Mouse (Mus musculus) heart, adult 2 months (tissue): ENCODE results near the gene Srf. TPM values are rescaled to one million over a fixed set of nuclear protein-coding genes. Genes with fewer than 3 reads are reported as not detected.

ENCODE experiments used
- DNase-seq, 2 experiments: peaks; one replicate each; pipeline ENCODE4 v3.0.0; 2021
- H3K27ac ChIP-seq: fragments of 200-600 bp; 2 replicates; pipeline ENCODE4 v1.8.1; 2022
- H3K27me3 ChIP-seq: fragments of 200-500 bp; 2 replicates; pipeline ENCODE4 v1.6.1; 2012; ENCODE audit warnings: mild to moderate bottlenecking, low read length, inconsistent platforms, mixed read lengths; ENCODE audit not compliant: control insufficient read depth, insufficient read depth
- H3K36me3 ChIP-seq: fragments of 200-500 bp; 2 replicates; pipeline ENCODE4 v1.6.1; 2012; ENCODE audit warnings: low read length, inconsistent platforms; ENCODE audit not compliant: control insufficient read depth, insufficient read depth
- H3K4me1 ChIP-seq: fragments of 200-500 bp; 2 replicates; pipeline ENCODE4 v1.6.1; 2011; ENCODE audit warnings: low read length; ENCODE audit not compliant: control insufficient read depth, insufficient read depth
- H3K4me3 ChIP-seq: fragments of 200-600 bp; 2 replicates; pipeline ENCODE4 v1.8.1; 2022
- H3K79me2 ChIP-seq: fragments of 200-500 bp; replicated peaks from 2 replicates; pipeline ENCODE4 v1.6.1; 2012; ENCODE audit warnings: mild to moderate bottlenecking, inconsistent platforms, low read length, moderate library complexity, mixed read lengths; ENCODE audit not compliant: control insufficient read depth, insufficient read depth
- H3K9ac ChIP-seq: fragments of 200-500 bp; 2 replicates; pipeline ENCODE4 v1.6.1; 2012; ENCODE audit warnings: low read depth, mild to moderate bottlenecking, control low read depth, inconsistent platforms, low read length, mixed read lengths
- CTCF ChIP-seq: fragments of 200-600 bp; IDR thresholded peaks from 2 replicates; pipeline ENCODE4 v1.8.1; 2022; ENCODE audit warnings: antibody characterized with exemption, mild to moderate bottlenecking, moderate library complexity
- EP300 ChIP-seq: fragments of 200-500 bp; IDR thresholded peaks from 2 replicates; pipeline ENCODE4 v1.6.1; 2011; ENCODE audit warnings: low read depth, low read length, control low read depth; ENCODE audit not compliant: insufficient read depth
- POLR2A ChIP-seq: fragments of 200-500 bp; IDR thresholded peaks from 2 replicates; pipeline ENCODE4 v1.6.1; 2011; ENCODE audit warnings: mild to moderate bottlenecking, low read depth, low read length, control low read depth; ENCODE audit not compliant: insufficient read depth
- WGBS: fragments of 180-500 bp; shearing (Covaris S2); methylation state at CpG from one replicate; pipeline ENCODE4 v1.1.7; 2018; 5-methylcytosine and 5-hydroxymethylcytosine counted together
- intact Hi-C: fragments of 180-260 bp; cut with DNase I; formaldehyde crosslinking; loops from one replicate; pipeline ENCODE4 v1.15.1; 2025
- microRNA-seq, 2 experiments: library from miRNA; unstranded; fragments of <30 nt; microRNA quantifications; one replicate each; pipeline ENCODE4 v1.2.0; 2021
- polyA plus RNA-seq: library from polyadenylated mRNA; depleted of rRNA; stranded (reverse); fragments of >200 nt; gene quantifications from 2 replicates; pipeline ENCODE4 v1.2.3, GENCODE M21; 2012; rRNA removed
- total RNA-seq, 2 experiments: library from RNA; stranded (reverse); gene quantifications; 2 replicates each; pipeline ENCODE4 v1.2.3; 2021

The Srf gene
- total and polyA plus RNA-seq, 3 experiments = 91.5 to 223 (median 106) TPM

DNA sequence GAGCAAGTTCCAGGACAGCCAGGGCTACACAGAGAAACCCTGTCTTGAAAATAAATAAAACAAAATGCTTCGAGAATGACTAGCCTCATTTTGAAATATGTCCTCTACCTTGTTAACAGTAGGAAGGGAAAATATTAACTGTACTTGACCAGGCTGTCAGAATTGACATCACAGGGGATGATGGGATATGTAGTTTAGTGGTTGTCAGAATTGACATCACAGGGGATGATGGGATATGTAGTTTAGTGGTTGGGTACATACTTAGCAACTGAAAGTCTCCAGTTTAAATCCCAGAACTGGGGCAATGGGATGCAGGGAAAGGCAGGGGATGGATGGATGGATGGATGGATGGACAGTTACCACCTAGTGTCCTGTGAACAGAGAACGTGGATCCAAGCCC lies 42.6 kb downstream of the Srf start:
- Histone ChIP-seq H3K4me1 (no peaks in the 10 kb centered on the region), H3K79me2 (no peaks in the 10 kb centered on the region), H3K4me3 (no peak overlapping the region), H3K27ac (no peak overlapping the region), H3K36me3 (no peaks in the 10 kb centered on the region), H3K27me3 (no peaks in the 10 kb centered on the region), H3K9ac (no peak overlapping the region)
- DNase-seq = no peak
- intact Hi-C loops = loop anchor here (5.0 kb wide), 1 partner anchor 141 kb away; no protein-coding TSS in a partner anchor
- no peak for TF ChIP-seq CTCF
- TF ChIP-seq EP300 = no peak
- TF ChIP-seq POLR2A = no peak
- 57% methylated on average over 2 of the region's 2 CpGs for WGBS

GRCm38 (mm10) chr17:46511059-46511710 lies 44.8 kb downstream of the Srf start:
- H3K27ac ChIP-seq = no peak overlapping the region
- intact Hi-C loops = loop anchor here (1.0 to 5.0 kb wide), 2 partner anchors 74 to 139 kb away; no protein-coding TSS in a partner anchor
- no peaks in the 10 kb centered on the region for H3K36me3 ChIP-seq
- no peak for DNase-seq
- no peak overlapping the region for H3K4me3 ChIP-seq
- H3K27me3 ChIP-seq = no peaks in the 10 kb centered on the region
- WGBS = 58% methylated on average over 11 of the region's 11 CpGs
- H3K79me2 ChIP-seq = no peaks in the 10 kb centered on the region
- no peak overlapping the region for H3K9ac ChIP-seq
- H3K4me1 ChIP-seq = no peaks in the 10 kb centered on the region
- no peak for TF ChIP-seq POLR2A
- peak; percentile 65 for TF ChIP-seq CTCF
- TF ChIP-seq EP300 = no peak

GRCm38 (mm10) chr17:46505617-46506016 lies 50.4 kb downstream of the Srf start:
- H3K9ac ChIP-seq = no peak overlapping the region
- WGBS = 76% methylated on average over 3 of the region's 3 CpGs
- TF ChIP-seq POLR2A = no peak
- no peak for TF ChIP-seq EP300
- TF ChIP-seq CTCF = no peak
- H3K4me3 ChIP-seq = no peak overlapping the region
- no peaks in the 10 kb centered on the region for H3K4me1 ChIP-seq
- no peaks in the 10 kb centered on the region for H3K36me3 ChIP-seq
- intact Hi-C loops = no loop called here
- H3K79me2 ChIP-seq = no peaks in the 10 kb centered on the region
- H3K27ac ChIP-seq = no peak overlapping the region
- DNase-seq = peak in 1 of 2 experiments; percentile 41
- H3K27me3 ChIP-seq = no peaks in the 10 kb centered on the region

- DNase-seq = no peak
- TF ChIP-seq EP300 (no peak), CTCF (no peak), POLR2A (no peak)
Observed at GRCm38 (mm10) chr17:46503847-46504638, 51.9 kb downstream of the Srf start.

GRCm38 (mm10) chr17:46502775-46503174 lies 53.2 kb downstream of the Srf start:
- intact Hi-C loops = no loop called here
- WGBS = 73% methylated on average over 2 of the region's 2 CpGs
- no peak for TF ChIP-seq EP300
- no peak for TF ChIP-seq CTCF
- no peak for TF ChIP-seq POLR2A
- no peak overlapping the region for H3K27ac ChIP-seq
- no peaks in the 10 kb centered on the region for H3K27me3 ChIP-seq
- no peaks in the 10 kb centered on the region for H3K79me2 ChIP-seq
- H3K36me3 ChIP-seq = no peaks in the 10 kb centered on the region
- no peak overlapping the region for H3K4me3 ChIP-seq
- no peaks in the 10 kb centered on the region for H3K4me1 ChIP-seq
- H3K9ac ChIP-seq = no peak overlapping the region
- DNase-seq = no peak

More at GRCm38 (mm10) chr17:46503847-46504638, 51.9 kb downstream of the Srf start:
- no peaks in the 10 kb centered on the region for H3K79me2 ChIP-seq
- WGBS = 75% methylated on average over 14 of the region's 14 CpGs
- no peaks in the 10 kb centered on the region for H3K36me3 ChIP-seq
- no peaks in the 10 kb centered on the region for H3K27me3 ChIP-seq
- no peak overlapping the region for H3K4me3 ChIP-seq
- no peak overlapping the region for H3K9ac ChIP-seq
- no peaks in the 10 kb centered on the region for H3K4me1 ChIP-seq
- intact Hi-C loops = no loop called here
- no peak overlapping the region for H3K27ac ChIP-seq

Small RNA genes within 50 kb of the gene (microRNA-seq; reads per million reads assigned to microRNA genes)
- 1.1 to 1.5 reads per million in 2 experiments for gene Mir6976

Other genes with a start within 250 kb of the Srf start
- 1 to 10 TPM; 3.9 to 4.0 TPM for gene Abcc10, start 227.8 kb downstream of the Srf start, total RNA-seq
- 9.1 and 13.4 TPM in 2 replicates for gene Abcc10, start 227.8 kb downstream of the Srf start, polyA plus RNA-seq
- gene Zfp318, start 172.4 kb downstream of the Srf start, total RNA-seq = 10 to 100 TPM; 14.9 to 15.6 TPM
- gene Zfp318, start 172.4 kb downstream of the Srf start, polyA plus RNA-seq = 7.1 and 11.8 TPM in 2 replicates
- gene Crip3, start 127.2 kb downstream of the Srf start, total RNA-seq = under 1 TPM; 0.76 to 0.82 TPM
- 3.5 and 3.8 TPM in 2 replicates for gene Crip3, start 127.2 kb downstream of the Srf start, polyA plus RNA-seq
- gene Slc22a7, start 117.7 kb downstream of the Srf start, total RNA-seq = not detected
- gene Slc22a7, start 117.7 kb downstream of the Srf start, polyA plus RNA-seq = 0.38 TPM in 1 of 2 replicates, not detected in the other
- gene Ttbk1, start 68.5 kb downstream of the Srf start, total RNA-seq = under 1 TPM; 0.16 to 0.23 TPM
- gene Ttbk1, start 68.5 kb downstream of the Srf start, polyA plus RNA-seq = 0.21 and 0.23 TPM in 2 replicates
- 1 to 10 TPM; 1.8 to 1.9 TPM for gene Dnph1, start 59.5 kb downstream of the Srf start, total RNA-seq
- 0.80 and 0.97 TPM in 2 replicates for gene Dnph1, start 59.5 kb downstream of the Srf start, polyA plus RNA-seq
- 10 to 100 TPM; 21.6 to 21.9 TPM for gene Cul9, start 9.8 kb downstream of the Srf start, total RNA-seq
- 20.1 and 22.7 TPM in 2 replicates for gene Cul9, start 9.8 kb downstream of the Srf start, polyA plus RNA-seq
- 1 to 10 TPM; 2.6 TPM for gene Ptk7, start 73.3 kb upstream of the Srf start, total RNA-seq
- gene Ptk7, start 73.3 kb upstream of the Srf start, polyA plus RNA-seq = 2.8 and 3.1 TPM in 2 replicates
- gene Klc4, start 89.8 kb upstream of the Srf start, total RNA-seq = 10 to 100 TPM; 23.5 to 25.7 TPM
- 20.9 and 22.3 TPM in 2 replicates for gene Klc4, start 89.8 kb upstream of the Srf start, polyA plus RNA-seq
- 100 to 1,000 TPM; 112 to 132 TPM for gene Mrpl2, start 90.1 kb upstream of the Srf start, total RNA-seq
- 71.5 and 87.8 TPM in 2 replicates for gene Mrpl2, start 90.1 kb upstream of the Srf start, polyA plus RNA-seq
- gene Cul7, start 94.2 kb upstream of the Srf start, total RNA-seq = 10 to 100 TPM; 16.8 to 18.4 TPM
- gene Cul7, start 94.2 kb upstream of the Srf start, polyA plus RNA-seq = 23.4 and 24.7 TPM in 2 replicates
- 10 to 100 TPM; 10.7 to 11.3 TPM for gene Rrp36, start 118.2 kb upstream of the Srf start, total RNA-seq
- gene Rrp36, start 118.2 kb upstream of the Srf start, polyA plus RNA-seq = 19.4 and 24.3 TPM in 2 replicates
- gene Mea1, start 122.6 kb upstream of the Srf start, total RNA-seq = 10 to 100 TPM; 45.4 to 50.3 TPM
- gene Mea1, start 122.6 kb upstream of the Srf start, polyA plus RNA-seq = 35.3 and 37.8 TPM in 2 replicates
- 10 to 100 TPM; 57.3 to 68.9 TPM for gene Klhdc3, start 124.7 kb upstream of the Srf start, total RNA-seq
- gene Klhdc3, start 124.7 kb upstream of the Srf start, polyA plus RNA-seq = 91.8 and 105 TPM in 2 replicates
- gene Ppp2r5d, start 148.9 kb upstream of the Srf start, total RNA-seq = 10 to 100 TPM; 28.1 to 32.0 TPM
- gene Ppp2r5d, start 148.9 kb upstream of the Srf start, polyA plus RNA-seq = 30.8 and 40.6 TPM in 2 replicates
- gene Pex6, start 155.3 kb upstream of the Srf start, total RNA-seq = 10 to 100 TPM; 33.4 to 36.5 TPM
- 33.7 and 34.1 TPM in 2 replicates for gene Pex6, start 155.3 kb upstream of the Srf start, polyA plus RNA-seq
- 1 to 10 TPM; 2.8 to 4.4 TPM for gene Gnmt, start 173.0 kb upstream of the Srf start, total RNA-seq
- 3.3 and 5.1 TPM in 2 replicates for gene Gnmt, start 173.0 kb upstream of the Srf start, polyA plus RNA-seq
- 10 to 100 TPM; 19.8 to 21.5 TPM for gene Cnpy3, start 196.0 kb upstream of the Srf start, total RNA-seq
- gene Cnpy3, start 196.0 kb upstream of the Srf start, polyA plus RNA-seq = 19.7 and 20.7 TPM in 2 replicates
- gene Ptcra, start 207.5 kb upstream of the Srf start, total RNA-seq = not detected
- 0.08 and 0.12 TPM in 2 replicates for gene Ptcra, start 207.5 kb upstream of the Srf start, polyA plus RNA-seq
- 10 to 100 TPM; 22.6 to 30.4 TPM for gene 2310039H08Rik, start 216.5 kb upstream of the Srf start, total RNA-seq
- 43.6 and 45.4 TPM in 2 replicates for gene 2310039H08Rik, start 216.5 kb upstream of the Srf start, polyA plus RNA-seq
- 10 to 100 TPM; 54.0 TPM for gene Rpl7l1, start 226.5 kb upstream of the Srf start, total RNA-seq
- 19.4 and 41.8 TPM in 2 replicates for gene Rpl7l1, start 226.5 kb upstream of the Srf start, polyA plus RNA-seq